In genomic region chr4:117477401-117477800, GRCm38 (mm10) we compare ENCODE assay signal across 16 mouse cellular contexts. TPM values are rescaled to one million over a fixed set of nuclear protein-coding genes. Genes with fewer than 3 reads are reported as not detected.
DNase-seq lines count a peak whose midpoint lies in the region; ATAC-seq lines count a peak whose summit lies in the region.
"Had no signal": no experiment of that assay in that cellular context is flagged by ENCODE, and none has a peak within 500 bp of the region (broad histone marks: within the 10 kb centered on the region; RNA-seq: fewer than 3 reads in every experiment).

No protein-coding gene starts in this region.

- H3K4me2 ChIP-seq in kidney, embryonic 16.5 days (replicated peaks; ENCODE audit: low read depth, low read length): no peak overlapping the region
- H3K4me2 ChIP-seq: embryonic facial prominence, embryonic 15.5 days; forebrain, embryonic 15.5 days; limb, embryonic 15.5 days; midbrain, embryonic 12.5 days had no signal

- no peaks in the 10 kb centered on the region for H3K9me3 ChIP-seq in kidney, embryonic 16.5 days (ENCODE audit: low read length)
- H3K9me3 ChIP-seq: embryonic facial prominence, embryonic 15.5 days; forebrain, embryonic 15.5 days; heart, embryonic 10.5 days; limb, embryonic 15.5 days; midbrain, embryonic 12.5 days had no signal

- H3K36me3 ChIP-seq in kidney, embryonic 16.5 days (ENCODE audit: insufficient read depth, low read length): no peaks in the 10 kb centered on the region
- H3K36me3 ChIP-seq: embryonic facial prominence, embryonic 15.5 days; forebrain, embryonic 15.5 days; heart, embryonic 10.5 days; limb, embryonic 15.5 days; midbrain, embryonic 12.5 days had no signal

- H3K27me3 ChIP-seq in kidney, embryonic 16.5 days (ENCODE audit: insufficient read depth, low read length): peaks cover 67% of the 10 kb centered on the region

- peak; percentile 17 for DNase-seq in kidney, postnatal 10 days
- peak; percentile 52 for DNase-seq in thymus, postnatal 0 days (ENCODE audit: low spot score)
- DNase-seq in thymus, postnatal 25 days: no peak
- no peak for DNase-seq in frontal cortex, postnatal 25 days (ENCODE audit: low spot score in 2 of 2)
- no peak for DNase-seq in lung, postnatal 25 days (ENCODE audit: low spot score)
- DNase-seq: cerebellum, postnatal 14 days; kidney, adult 2 months; layer of hippocampus, postnatal 36 days had no signal

- H3K4me3 ChIP-seq in kidney, embryonic 16.5 days (ENCODE audit: low read length): no peak overlapping the region
- H3K4me3 ChIP-seq: embryonic facial prominence, embryonic 15.5 days; forebrain, embryonic 15.5 days; limb, embryonic 15.5 days; midbrain, embryonic 12.5 days had no signal

- H3K4me1 ChIP-seq in kidney, embryonic 16.5 days (ENCODE audit: insufficient read depth, low read length): peaks cover 9% of the 10 kb centered on the region; the same call in 1 of the 2 replicates

- H3K9ac ChIP-seq in kidney, embryonic 16.5 days (replicated peaks; ENCODE audit: low read length): no peak overlapping the region
- H3K9ac ChIP-seq: embryonic facial prominence, embryonic 15.5 days; forebrain, embryonic 15.5 days; limb, embryonic 15.5 days; midbrain, embryonic 12.5 days had no signal

- ATAC-seq in kidney, embryonic 16.5 days (ENCODE audit: low FRiP score, low TSS enrichment): no peak
- 0 out of 2 replicates have a peak, but pooled peaks have one; percentile 2 for ATAC-seq in common myeloid progenitor, adult 5-6 weeks (replicated peaks; ENCODE audit: low read depth, poor library complexity, severe bottlenecking)
- ATAC-seq in megakaryocyte-erythroid progenitor cell, adult 5-6 weeks (replicated peaks; ENCODE audit: low FRiP score, low TSS enrichment, poor library complexity, severe bottlenecking): peak; percentile 39; the same call in 1 of the 2 replicates
- ATAC-seq: forebrain, embryonic 15.5 days had no signal

- 48% methylated on average over 5 of the region's 5 CpGs for WGBS in kidney, embryonic 16.5 days

- H3K27ac ChIP-seq in kidney, embryonic 16.5 days (ENCODE audit: low read length): no peak overlapping the region
- H3K27ac ChIP-seq: embryonic facial prominence, embryonic 15.5 days; forebrain, embryonic 15.5 days; heart, embryonic 10.5 days; limb, embryonic 15.5 days; midbrain, embryonic 12.5 days had no signal

RNA-seq across cellular contexts. Expression of gene Rnf220, which starts 19.5 kb away (rescaled TPM):
- 71.5 and 76.0 TPM in 2 replicates for polyA plus RNA-seq in kidney, embryonic 16.5 days (2015; fragmentation: Nextera tagmentation; extraction: Ambion mirVana)
- polyA plus RNA-seq in thymus, postnatal 0 days (2015; fragmentation: Nextera tagmentation; extraction: Ambion mirVana): 69.2 and 74.0 TPM in 2 replicates
- total RNA-seq in common myeloid progenitor, adult 5-6 weeks (2017): 86.4 and 99.5 TPM in 2 replicates
- total RNA-seq in megakaryocyte-erythroid progenitor cell, adult 5-6 weeks (2014; fragmentation: Nextera tagmentation): 107 and 145 TPM in 2 replicates
- total RNA-seq in megakaryocyte-erythroid progenitor cell, adult 5-6 weeks (2017): 73.2 and 84.1 TPM in 2 replicates

Comparison
In these comparisons a context has a peak if more than half of its experiments do, and no peak if none do; other contexts are left out.
1. DNase-seq: peak in kidney, postnatal 10 days (single experiment) and thymus, postnatal 0 days (single experiment); none in thymus, postnatal 25 days (single experiment), frontal cortex, postnatal 25 days (0 of 2) and lung, postnatal 25 days (single experiment).